Mouse (Mus musculus) gastrocnemius, postnatal 25 days (tissue): ENCODE measurements around the gene Rnase12. TPM values are rescaled to one million over a fixed set of nuclear protein-coding genes. Genes with fewer than 3 reads are reported as not detected.
A peak's percentile ranks its signal among the peaks of the same experiment; 100 is the strongest.

ENCODE experiments used
- DNase-seq: peaks from one replicate; pipeline ENCODE4 v3.0.0; 2022
- total RNA-seq, 2 experiments: library from RNA; stranded (reverse); gene quantifications; 1 replicate in 1 of 2; 2 replicates in 1 of 2; pipeline ENCODE4 v1.2.3; 2021

Rnase12 gene
- total RNA-seq, 2 experiments from 2014 or later, result not detected

- no peak for DNase-seq
Measured at GRCm38 (mm10) chr14:51085086-51085485, 27.6 kb upstream of the Rnase12 start.

DNA sequence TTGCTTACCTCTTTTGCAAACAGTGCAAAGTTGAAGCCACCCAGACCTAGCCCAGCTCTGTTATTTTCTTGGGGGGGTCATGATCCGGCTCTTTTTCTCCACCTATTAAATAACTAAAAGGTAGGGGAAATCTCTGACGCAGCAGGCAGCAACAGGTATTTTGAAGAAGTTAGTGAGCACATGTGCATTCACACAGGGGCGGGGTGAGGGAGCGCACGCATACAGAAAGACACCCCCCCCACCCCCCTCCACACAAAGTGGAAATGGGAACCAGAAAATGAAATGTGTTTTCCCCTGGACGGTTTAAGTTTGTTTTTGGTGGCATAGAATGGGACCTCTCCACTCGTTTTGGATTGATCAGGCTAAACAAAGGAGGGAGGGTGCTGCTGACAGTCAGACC, 26.3 kb upstream of the Rnase12 start:
- DNase-seq, result no peak

GRCm38 (mm10) chr14:51082599-51083581, 25.4 kb upstream of the Rnase12 start:
- peak; percentile 19 for DNase-seq

DNA sequence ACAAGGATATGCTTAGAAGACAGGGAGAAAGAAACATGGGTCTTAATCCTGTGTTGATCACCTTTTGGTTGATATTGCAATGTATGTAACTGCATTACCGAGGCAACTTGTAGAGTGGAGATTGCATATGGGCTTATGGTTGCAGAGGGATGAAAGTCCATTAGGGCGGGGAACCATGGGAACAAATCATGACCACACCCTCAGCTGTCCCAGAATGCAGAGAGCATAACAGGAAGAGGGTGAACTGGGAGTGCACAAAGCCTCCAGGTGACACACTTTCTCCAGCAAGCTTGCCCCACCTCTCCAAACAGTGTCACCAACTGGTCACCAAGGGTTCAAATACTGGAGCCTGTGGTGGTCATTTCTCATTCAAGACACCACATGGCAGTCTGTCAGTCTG, 23.6 kb upstream of the Rnase12 start:
- DNase-seq, result no peak

GRCm38 (mm10) chr14:51079180-51079579, 21.7 kb upstream of the Rnase12 start:
- DNase-seq, result no peak

DNA sequence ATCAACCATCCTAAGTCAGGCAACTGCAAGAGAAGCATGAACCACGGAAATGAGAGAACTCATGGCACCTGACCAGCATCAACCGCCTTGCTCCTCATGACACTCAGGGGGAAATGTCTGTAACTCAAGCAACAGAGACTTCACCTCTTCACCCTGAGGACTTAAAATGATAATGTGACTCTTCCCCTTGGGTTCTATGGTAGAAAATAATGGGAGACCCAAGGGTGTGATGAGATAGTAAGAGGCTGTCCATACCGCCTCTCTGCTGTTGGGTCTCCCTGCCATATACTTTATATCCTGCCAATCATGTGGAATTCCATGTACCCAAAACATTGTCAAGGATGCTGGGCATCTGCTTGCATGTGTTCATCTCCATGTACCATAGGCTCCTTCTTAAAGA, 16.9 kb upstream of the Rnase12 start, which contains the start of gene Olfr750:
Olfr750 (minus strand) TSS at position 101 of the 400 bp plus-strand sequence.
- DNase-seq, result no peak

DNA sequence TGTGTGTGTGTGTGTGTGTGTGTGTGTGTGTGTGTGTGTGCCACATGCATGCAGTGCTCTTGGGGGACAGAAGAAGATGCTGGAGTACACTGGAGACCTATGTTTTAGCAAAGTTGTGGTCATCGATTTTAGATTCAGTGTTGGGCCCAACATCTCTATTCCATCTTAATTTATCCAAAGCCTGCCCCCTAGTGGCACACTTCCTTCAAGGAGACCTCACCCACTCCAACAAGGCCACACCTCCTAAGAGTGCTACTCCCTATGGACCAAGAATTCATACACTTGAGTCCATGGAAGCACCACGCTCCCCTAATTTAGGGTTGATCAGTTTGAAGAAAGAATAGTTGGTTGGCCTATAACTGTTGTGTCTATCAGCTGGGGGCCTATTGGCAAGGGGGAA, 12.2 kb upstream of the Rnase12 start:
- DNase-seq, result no peak

GRCm38 (mm10) chr14:51068956-51069355, 11.5 kb upstream of the Rnase12 start:
- DNase-seq, result no peak

GRCm38 (mm10) chr14:51060761-51061160, 3.3 kb upstream of the Rnase12 start:
- DNase-seq, result no peak

GRCm38 (mm10) chr14:51054243-51055237, 2.9 kb downstream of the Rnase12 start:
- no peak for DNase-seq

GRCm38 (mm10) chr14:51053176-51053575, 4.3 kb downstream of the Rnase12 start:
- no peak for DNase-seq

DNA sequence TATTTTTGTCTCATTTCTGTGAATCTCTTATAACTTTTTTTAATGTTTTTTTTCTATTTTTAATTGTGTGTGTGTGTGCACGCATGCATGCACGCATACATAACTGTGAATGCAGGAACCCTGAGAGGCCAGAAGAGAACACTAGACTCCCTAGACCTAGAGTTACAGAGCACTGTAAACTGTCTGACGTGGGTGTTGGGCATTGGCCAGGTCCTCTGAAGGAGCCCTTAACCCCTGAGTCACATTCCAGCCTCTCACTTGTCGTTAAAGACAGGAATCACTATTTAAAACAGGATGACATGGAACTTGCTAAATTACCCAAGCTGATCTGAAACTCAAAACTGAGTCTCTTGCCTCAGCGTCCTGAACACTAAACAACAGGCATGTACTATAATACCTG, 5.5 kb downstream of the Rnase12 start:
- DNase-seq, result no peak

DNA sequence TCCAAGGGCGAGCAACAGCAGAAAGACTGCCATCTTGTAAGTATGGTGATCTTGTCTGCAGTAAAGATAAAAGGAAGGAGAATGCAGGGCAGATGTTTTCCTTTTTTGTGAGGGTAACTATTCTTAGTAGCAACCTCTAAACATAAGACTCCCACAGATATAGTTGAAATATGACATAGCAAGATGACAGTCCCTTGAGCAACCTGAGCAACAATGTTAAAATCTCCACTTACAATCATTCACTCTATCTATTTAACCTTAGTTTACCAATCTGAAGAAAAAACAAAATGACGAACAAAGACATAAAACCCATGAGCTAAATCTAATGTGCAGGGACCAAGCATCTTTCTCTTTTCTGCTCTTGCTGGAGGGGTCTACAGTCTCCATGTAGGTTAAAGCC, 7.4 kb downstream of the Rnase12 start, which contains the start of gene Rnase11:
Rnase11 (minus strand) TSS at position 101 of the 400 bp plus-strand sequence.
- no peak for DNase-seq

- no peak for DNase-seq
Measured at GRCm38 (mm10) chr14:51047846-51048245, 9.6 kb downstream of the Rnase12 start.

- no peak for DNase-seq
Measured at GRCm38 (mm10) chr14:51041769-51042168, 15.7 kb downstream of the Rnase12 start, which contains the start of gene Rnase9. Gene Rnase9 (minus strand): TSS chr14:51041869.

- DNase-seq, result no peak
Measured at GRCm38 (mm10) chr14:51036214-51036613, 21.2 kb downstream of the Rnase12 start.

- no peak for DNase-seq
Measured at GRCm38 (mm10) chr14:51035206-51035605, 22.3 kb downstream of the Rnase12 start.

- no peak for DNase-seq
Measured at GRCm38 (mm10) chr14:51027387-51028155, 29.9 kb downstream of the Rnase12 start.

DNA sequence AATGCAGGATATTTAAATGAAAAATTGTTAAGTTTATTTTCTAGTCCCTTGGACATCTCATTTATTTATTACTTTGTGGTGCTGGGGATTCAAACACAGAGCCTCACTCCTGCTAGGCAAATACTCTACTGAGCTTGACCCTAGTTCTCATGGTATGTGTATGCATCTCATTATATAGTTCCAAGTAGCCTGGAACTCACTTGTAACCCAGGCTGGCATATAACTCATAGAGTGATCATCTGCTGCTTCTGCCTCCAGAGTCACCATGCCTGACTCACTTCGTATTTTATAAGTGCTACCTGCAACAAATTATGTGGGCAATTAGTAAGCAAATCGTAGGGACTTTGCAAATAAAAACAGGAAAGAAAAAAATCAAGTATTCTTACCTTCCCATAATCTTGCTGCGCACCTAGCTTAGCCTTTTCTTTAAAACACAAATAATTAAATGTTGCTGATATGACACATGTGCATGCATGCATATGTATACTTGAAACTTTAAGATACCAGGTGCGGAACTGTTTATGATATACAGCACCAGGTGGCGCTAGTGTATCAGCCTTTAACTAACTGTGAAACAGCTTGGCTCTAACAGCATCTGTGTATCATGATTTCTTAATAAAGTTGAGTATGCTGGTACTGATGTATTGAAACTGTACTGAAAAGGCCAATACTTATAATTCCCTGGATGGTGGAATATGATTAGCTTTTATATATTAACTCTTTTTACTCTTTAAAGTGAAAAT, 30.9 kb downstream of the Rnase12 start:
- peak; percentile 20 for DNase-seq

- no peak for DNase-seq
Measured at GRCm38 (mm10) chr14:51024820-51025219, 32.6 kb downstream of the Rnase12 start.

DNA sequence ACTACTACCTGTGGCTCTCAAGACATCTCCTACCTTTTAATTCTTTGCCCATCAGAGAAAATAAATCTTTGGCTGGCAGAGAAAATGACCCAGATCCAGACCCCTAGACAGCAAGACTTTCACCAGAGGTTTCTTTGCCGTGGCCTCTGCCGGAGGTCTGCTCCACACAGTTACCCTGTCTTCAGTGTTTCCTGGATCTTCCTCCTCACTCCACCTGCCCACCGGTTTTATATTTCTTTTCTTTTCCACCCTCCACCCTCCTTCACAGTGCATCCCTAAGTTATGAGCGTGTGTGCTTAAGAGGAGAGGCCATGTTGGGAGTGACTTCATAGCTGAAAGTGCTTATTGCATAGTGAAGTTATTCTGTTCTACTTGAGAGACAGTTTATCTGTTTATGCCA, 34.0 kb downstream of the Rnase12 start:
- DNase-seq, result no peak
